Mouse (Mus musculus) retina, embryonic 14.5 days (tissue): ENCODE data around the gene Abraxas1.

Experiments
- DNase-seq: peaks from one replicate; pipeline ENCODE4 v3.0.0-alpha.2; 2015; ENCODE audit warnings: low spot score

Abraxas1 gene

DNA sequence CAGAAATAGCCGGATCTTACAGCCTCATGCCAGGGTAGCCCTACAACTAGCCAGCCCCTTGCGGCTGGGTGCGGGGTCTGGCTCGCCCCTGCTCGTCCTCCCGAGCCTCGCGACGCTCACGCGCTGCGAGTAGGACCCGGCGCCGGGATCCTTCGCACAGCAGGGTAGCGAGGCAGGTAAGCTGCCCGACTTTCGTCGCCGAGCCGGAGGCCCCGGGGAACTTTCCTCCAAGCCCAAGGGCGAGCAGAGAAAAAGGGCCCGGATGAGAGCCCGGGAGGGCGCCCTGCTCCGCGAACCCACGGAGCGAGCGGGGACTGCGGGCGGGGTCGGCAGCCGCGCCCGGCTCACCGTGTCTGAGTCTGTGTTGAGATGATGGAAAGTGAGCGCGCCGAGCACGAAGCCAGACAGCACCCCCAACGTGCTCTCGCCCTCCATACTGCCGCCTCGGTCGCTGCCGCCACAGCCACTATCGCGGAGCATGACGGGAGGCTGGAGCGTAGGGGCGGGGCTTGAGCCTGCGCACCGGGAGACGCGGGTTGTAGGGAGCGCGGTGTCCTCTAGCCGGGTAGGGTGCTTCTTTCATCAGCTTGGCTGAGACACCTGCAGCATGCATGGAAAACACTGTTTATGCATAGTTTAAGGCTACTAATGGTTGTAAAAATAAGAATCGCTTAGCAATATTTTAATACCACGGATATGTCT, at the start of gene Abraxas1:
Abraxas1 (minus strand) TSS at position 483 of the 702 bp plus-strand sequence.
- peak; percentile 90 for DNase-seq

DNA sequence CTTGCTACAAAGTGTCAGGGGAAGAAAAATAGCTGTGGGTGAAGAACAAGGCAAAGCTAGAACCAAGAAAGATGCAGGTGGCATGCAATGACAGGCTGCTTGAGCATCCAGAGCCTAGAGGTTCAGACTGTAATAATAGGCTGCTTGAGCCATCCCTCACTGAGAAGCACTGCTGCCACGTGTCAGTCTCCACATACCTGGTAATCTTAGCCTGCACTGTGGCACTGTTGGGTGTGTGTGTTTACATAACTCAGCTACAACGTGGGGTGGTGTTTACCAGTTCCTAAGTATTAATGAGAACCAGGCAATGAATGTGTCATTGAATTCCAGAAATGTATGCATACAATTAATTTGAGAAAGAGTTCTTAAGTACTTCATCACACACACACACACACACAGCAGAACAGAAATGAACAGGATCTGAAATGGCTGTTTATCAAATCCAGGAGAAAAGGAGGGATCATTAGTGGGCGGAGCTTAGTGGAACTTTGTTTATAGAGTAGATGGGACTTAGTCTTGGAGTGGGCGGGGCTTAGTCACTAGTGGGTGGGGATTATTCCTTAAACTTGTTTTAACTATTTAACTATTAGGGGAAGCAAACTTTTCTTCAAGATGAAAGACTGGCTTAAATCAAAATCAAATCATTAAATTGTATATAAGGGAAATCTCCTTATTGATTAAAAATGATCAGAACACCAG, 48.6 kb upstream of the Abraxas1 start:
- DNase-seq, result no peak

DNA sequence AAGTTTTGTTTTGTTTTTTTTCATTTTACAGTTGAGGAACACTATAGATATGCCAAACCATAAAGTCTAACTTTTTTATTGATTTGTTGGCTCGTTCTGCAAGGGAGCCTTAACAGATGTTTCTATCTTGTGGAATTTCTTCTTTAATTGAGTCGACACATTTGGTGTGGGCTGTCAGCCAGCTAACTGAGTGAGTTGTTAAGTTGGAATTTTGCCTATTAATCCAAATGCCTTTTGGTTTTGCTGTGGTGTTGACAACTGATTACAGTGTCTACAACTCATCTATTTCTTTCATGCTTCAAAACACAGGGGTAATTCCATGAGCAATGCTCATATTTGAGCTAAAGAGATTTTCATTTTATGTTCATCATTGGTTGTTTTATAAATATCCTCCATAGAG, 45.4 kb upstream of the Abraxas1 start:
- DNase-seq, result no peak

DNA sequence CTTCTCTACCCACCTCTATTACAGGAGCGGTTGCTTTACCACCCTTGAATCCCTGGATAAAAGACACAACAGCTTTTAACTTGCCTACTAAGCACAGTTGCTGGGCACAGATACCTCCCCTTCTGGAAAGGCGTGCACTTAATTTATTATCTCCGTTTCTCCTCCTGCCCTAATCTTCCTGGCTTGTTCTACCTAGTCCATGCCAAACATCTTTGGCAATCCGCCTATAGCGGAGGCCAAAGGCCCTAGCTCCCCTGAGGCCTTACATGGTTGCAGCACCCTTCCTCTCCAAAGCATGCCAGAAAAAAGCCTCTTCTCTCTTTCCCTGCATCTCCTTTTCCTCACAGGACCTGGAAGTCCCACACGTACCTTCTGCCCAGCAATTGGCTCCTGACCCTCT, 43.7 kb upstream of the Abraxas1 start:
- DNase-seq, result no peak

DNA sequence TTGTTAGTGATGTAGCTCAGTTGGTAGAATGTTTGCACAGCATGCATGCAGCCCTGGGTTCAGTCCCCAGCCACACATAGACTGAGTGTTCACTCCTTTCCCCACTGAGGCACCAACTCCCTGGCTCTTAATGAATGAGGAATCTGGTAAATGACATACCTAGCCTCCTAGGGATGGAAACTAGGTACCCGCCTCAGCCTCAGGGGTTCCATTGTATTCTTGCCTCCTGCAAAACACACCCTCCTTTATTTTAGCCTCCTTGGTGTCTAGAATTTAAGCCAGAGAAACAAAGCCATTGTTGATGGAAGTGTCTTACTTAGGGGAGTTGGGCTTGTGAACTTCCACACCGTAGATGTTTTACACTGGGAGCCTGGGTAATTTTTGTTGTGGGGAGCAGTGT, 42.3 kb upstream of the Abraxas1 start:
- no peak for DNase-seq

DNA sequence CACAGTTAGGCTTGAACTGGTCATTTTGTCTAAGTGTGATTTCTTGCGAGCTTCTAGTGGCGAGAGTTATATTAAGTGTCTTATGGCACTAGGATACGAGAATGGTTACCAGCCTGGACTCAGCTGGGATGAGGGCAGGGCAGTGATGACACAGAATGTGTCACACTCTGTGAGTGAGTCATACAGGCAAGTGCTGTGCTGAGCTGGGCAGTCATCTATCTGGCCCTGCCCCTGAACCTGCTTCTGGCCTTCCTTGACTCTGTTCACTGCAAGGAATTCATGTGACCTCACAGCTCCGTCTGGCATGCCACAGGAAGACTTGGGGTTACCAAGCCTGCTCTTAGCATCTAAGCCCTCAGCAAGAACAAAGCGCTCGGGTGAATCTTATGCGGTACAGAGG, 41.0 kb upstream of the Abraxas1 start:
- DNase-seq, result no peak

DNA sequence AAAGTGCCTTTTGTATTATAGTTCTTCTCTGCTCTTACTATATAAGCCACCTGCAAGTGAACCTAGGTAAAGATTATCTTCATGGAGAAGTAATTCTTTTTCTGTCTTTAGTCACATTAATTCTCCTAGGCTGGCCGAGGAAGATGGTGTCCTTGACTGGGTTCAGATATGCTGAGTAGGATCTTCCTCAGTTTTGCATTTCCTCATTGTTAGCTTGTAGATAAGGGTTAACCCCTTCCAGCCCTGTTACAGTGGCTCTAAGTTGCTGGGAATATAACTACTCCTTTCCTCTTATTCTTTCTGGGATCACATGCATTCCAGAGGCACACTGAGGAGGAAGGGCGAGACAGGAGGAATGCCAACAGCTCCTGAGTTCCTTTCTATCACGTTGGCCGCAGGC, 40.4 kb upstream of the Abraxas1 start:
- no peak for DNase-seq

DNA sequence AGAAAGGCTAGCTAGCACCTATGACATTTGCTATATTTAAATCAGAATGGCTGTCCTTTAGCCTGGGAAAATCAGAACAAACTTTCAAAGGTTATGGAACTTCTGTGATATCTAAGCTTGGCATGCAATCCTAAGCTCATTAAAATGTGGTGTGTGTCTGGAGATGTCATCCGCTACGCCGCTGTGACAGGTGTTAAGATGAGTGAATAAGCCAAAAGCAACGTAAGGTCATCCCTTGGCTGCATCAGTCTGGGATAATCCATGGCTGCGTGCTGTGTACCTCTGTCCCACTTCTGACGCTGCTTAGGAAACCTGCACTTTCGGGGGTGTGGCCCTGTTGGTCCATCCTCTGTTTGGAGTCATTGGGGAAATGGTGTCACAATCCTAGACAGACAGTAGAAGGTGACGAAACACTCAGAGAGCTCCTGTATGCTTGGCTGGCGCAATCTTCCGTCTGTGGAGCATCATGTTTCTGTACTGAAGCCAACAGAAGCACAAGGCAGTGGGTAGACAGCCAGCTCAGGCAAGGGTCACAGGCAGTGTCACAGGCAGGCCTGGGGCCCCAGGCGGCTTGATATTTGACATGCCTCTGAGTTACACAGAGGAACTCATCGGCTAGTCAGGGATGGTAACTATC, 39.8 kb upstream of the Abraxas1 start:
- DNase-seq, result no peak

DNA sequence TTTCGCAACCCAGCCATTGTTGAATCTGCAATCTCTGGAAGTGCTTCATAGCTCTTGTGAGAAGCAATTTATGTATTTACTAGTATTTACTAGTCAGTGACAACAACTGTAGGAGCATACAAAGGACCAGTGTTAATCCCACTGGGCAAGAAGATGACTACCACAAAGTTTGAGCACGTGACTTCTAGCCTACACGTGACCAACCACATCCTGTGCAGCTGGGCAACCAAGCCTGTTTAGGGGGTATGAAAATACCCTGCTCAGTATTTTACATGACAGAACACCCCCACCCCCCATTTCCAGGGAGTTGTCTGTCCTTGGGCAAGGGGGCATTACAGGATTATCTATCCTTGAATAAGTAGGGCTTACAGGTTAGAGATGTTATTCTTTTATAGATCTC, 35.8 kb upstream of the Abraxas1 start:
- DNase-seq, result no peak

DNA sequence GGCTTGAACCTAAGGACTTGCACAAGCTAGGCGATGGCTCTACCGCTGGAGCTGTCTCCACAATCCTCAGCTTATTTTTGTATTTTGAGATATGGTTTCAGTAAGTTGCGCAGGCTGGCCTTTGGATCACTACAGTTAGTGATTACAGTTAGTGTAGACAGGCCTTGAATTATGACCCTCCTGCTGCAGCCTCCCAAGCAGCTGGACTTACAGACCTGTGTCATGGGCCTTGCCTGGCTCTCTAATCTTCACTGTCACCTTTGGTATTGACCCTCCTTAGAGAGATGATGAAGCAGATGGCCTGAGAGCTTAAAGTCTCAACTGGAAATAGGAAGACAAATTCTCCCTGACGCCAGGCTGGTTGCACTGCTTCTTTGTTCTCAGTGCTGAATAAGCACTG, 33.2 kb upstream of the Abraxas1 start:
- no peak for DNase-seq

DNA sequence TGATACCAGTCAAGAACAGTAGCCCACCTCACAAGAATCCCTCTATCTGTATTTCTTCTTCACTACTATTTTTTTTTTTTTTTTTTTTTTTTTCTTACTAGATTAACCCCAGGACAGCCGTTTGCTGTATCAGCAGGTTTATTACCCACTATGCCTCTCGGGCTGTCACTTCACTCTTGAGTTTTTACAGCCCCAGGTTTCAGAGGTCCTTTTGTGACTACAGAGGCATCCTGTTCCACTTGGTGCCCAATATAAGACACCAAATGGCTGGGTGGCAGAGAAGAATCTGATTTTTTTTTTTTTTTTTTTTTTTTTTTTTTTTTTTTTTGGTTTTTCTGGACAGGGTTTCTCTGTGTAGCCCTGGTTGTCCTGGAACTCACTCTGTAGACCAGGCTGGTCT, 26.4 kb upstream of the Abraxas1 start:
- DNase-seq, result no peak

DNA sequence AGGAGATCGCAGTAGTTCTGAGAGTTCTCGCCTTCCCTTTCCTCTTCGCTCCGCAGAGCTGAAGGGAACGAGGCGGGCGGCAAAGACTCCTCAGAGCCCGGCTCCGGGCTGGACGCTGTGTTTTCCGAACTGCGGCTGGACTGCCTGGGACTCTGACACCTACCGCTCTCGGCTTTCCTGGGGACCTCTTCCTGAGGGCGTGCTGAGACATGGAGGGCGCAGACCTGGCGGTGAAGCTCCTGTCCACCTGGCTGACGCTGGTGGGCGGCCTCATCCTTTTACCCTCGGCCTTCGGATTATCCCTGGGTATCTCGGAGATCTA, 25.8 kb upstream of the Abraxas1 start:
- peak; percentile 41 for DNase-seq

DNA sequence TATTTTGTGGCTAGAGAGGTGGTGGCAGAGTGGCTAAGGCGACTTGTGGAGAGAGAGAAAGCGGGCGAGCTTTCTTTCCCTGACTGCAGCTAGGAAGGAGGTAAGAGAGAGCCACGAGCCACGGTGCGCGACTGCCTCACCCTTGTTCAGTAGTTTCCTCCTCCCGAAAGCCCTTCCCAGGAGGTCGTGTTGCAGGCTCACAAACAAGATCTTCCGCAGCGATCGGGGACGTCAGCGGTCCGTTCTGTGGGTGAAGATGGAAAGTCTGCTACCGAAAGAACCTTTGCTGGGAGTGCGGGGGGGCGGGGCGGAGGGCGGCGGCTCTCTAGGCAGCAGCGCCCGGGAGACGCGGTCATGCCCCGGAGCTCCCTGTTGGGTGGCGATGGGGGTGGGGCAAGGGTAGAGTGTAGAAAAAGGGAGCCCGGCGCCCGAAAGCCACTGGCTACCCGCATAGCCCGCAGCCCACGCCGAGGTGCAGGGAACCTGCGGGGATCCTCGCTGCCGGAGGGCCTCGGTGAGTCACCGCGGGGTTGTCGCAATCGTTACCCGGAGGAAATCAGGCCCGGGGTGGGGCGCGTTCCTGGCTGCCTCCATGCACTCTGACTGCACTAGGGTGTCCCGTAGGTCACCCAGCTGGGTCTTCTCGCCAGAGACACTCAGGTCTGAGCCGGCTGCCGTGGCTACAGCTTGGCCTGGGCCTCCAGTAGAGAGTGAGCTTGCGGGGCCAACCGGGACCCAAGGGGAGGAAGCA, 25.3 kb upstream of the Abraxas1 start:
- DNase-seq, result peak; percentile 54

DNA sequence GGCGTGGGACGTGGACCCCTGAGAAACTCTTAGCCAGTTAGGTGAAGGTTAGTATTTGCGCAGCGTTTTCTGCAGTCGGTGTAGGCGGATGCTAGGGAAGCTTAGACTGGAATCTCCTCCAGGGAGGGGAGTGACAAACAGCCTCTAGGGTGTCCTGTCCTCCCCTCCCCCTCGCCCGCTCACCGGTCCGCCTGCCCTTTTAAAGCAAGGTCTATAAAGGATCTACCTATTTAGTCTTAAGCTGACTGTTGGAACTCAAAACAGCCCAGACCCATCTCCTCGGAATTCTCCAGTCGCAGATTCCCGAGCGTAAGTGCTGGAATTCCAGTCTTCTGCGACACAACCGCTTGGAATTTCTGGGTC, 24.7 kb upstream of the Abraxas1 start, which contains the start of gene Gpat3:
Gpat3 (plus strand) TSS at position 229 of the 363 bp plus-strand sequence.
- DNase-seq, result peak; percentile 49

DNA sequence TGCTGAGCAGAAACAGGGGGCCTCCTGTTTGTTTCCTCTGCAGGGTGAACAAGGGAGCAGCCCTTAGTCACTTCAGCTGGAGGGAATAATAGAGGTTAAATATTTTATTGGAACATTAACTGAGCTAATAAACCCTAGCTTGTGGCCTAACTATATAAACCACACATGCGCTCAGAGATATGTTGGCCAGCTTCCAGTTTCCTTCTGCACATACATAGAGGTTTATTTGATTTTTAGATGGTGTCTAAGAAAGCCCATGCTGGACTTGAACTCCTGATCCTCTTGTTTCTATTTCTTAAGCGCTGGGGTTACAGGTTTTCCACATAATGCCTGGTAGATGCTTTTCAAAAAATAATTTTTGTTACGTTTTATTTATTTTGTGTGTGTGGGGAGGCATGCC, 23.7 kb upstream of the Abraxas1 start:
- no peak for DNase-seq

DNA sequence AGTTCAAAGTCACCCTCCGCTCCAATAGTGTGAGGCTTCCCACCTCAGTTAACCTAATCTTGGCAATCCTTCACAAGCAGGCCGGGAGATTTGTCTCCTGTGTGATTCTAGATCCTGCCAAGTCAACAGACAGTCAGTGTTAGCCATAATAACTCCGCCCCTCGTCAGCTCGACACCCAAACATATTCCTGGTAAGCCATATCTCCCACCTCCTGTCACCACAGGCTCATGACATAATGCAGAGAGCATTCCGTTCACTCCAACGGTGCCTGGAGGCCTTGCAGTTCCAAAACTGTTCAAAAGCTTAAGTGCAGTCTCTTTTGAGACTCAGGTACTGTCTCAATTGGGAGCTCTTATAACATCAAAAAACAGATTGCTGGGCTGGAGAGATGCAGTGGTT, 17.1 kb upstream of the Abraxas1 start:
- DNase-seq, result no peak

DNA sequence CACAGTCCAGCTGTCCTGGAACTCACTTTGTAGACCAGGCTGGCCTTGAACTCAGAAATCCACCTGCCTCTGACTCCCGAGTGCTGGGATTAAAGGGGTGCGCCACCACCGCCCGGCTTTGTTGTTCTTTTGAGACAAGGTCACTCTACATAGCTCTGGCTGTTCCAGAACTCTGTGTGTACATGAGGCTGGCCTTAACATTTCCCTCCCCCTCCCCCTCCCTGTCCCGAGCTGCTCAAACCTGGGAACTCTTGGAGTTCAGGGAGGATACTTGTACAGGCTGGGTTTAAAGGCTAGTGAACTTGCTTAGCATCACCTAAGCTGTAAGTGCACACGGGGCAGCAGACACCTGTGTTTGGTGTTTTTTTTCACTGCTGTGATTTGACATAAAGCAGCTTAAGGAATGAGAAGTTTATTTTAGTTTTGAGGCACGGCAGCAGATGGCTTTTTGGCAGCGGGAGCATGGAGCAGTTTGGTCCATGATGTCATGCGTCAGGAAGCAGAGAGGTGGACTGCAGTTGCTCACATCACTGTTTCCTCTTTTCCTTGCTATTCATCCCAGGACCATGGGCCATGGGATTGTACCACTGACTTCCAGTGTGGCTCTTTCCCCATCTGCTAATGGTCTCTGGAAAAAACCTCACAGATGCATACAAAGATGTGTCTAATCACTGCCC, 15.2 kb upstream of the Abraxas1 start:
- no peak for DNase-seq

DNA sequence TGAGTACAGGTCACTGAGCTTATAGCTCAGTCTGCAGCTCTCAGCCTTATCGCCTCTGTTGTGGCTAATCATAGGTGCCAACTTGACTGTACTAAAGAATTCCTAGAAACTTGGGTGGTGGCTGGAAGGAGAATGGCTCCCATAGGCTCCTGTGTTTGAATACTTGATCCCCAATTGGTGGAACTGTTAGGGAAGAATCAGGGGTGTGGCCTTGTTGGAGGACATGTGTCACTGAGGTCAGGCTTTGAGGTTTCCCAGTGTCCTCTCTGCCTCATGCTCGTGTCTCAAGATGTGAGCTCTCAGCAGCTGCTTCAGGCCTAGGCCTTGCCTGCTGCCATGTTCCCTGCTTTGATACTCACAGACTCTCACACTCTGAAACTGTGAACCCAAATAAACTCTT, 13.1 kb upstream of the Abraxas1 start:
- no peak for DNase-seq

DNA sequence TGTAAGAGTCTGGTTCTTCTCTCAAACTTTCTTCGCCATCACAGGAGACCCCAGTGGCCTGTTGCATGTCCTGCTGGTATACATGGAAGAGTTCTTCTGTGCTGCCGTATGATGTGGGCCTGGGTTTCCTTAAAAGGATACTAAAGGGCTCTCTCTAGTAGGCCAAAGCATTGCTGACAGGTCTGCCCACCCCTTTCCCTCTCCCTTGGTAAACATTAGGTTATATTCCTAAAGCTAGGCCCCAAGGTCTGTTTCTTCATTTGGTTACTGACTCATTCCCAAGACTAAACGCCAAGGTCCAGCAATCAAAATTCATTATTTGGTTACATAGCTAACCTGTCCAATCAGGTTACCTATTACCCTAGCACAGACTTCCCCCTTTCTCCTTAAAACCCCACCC, 11.9 kb upstream of the Abraxas1 start:
- no peak for DNase-seq

DNA sequence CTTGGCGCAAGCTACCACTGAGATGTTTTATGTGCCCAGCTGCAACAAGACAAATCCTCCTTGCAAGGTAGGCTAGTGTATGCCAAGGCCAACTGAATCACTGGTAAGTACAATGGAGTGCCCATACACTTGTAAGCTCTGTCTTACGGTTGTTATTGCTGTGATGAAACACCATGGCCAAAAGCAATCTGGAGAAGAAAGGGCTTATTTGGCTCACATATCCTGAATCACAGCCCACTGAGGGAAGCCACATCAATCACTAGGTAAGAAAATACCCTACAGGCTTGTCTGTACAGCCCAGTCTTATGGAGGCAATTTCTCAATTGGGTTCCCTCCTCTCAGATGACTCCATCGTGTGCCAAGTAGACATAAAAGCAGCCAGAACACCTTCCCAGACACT, 7.9 kb upstream of the Abraxas1 start:
- DNase-seq, result no peak

DNA sequence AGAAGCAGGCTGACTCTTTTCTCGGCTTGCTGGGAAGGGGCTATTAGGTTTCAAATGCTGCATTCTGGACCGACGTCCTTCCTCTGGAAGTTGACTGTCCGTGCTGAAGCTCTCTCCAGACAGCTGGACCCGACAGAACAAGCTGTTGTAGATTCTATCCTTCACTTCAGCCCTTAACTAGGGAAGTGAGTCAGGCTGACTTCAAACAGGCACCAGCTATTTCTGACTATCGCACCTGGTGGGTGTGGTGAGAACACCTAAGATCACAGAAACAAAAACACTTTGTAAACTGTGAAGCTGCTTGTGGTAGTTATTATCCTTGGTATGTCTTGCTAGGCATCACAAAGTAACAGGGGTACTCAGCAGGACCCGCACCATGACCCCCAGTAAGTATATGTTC, 5.8 kb upstream of the Abraxas1 start:
- DNase-seq, result no peak

DNA sequence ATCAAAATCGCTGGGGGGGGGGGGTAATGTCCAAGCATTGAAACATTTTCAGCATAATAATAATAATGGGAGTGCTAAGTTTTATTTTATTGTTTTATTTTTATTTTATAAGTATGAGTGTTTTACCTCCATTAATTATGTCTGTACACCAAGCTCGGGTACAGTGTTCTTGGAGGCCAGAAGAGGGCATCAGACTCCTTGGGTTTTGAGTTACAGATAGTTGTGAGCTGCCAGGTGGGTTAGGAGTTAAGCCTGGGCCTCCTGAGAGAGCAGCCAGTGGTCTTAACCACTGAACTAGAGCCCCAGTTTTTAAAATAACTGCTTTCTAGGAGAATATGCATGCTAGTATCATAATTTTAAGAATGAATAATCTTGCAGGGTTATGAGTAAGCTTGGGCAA, 5.2 kb upstream of the Abraxas1 start:
- DNase-seq, result peak; percentile 33
